Comparison of ENCODE assay signal across 8 mouse cellular contexts in the genomic region with DNA sequence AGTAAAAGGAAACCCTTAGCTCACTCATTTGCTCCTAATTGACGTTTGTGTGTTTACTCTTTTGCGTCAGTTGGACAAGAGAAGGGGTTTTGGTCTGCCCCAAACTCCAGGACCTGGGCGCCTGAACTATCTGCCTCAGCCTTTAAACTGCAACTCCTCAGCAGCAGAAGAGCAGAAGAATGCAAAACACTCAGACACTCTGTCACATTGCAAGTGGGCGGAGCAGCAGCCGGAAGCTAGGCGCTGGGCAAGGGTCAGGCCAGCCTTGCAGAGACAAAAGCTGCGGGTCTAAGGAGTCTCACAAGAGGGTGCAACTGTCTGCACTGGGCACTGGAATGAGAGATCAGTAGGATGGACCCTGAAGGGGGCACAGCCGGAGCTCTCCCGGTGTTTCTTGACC. TPM values are rescaled to one million over a fixed set of nuclear protein-coding genes. Genes with fewer than 3 reads are reported as not detected.
DNase-seq lines count a peak whose midpoint lies in the region; ATAC-seq and TF ChIP-seq lines count a peak whose summit lies in the region.

No protein-coding gene starts in this region.

- DNase-seq in adrenal gland, adult 2 months, result peak; percentile 34
- no peak for DNase-seq in adrenal gland, adult 8-10 months
- DNase-seq in liver, embryonic 14.5 days (ENCODE audit: low read depth in 3 of 3, low spot score in 3 of 3), result no peak
- no peak for DNase-seq in cerebellum, postnatal 36 days
- DNase-seq in adipocyte (ENCODE audit: low spot score), result no peak

- no peak for TF ChIP-seq EP300 in liver, embryonic 14.5 days (IDR thresholded peaks at IDR 0.05; ENCODE audit: low read depth)

- peak overlapping the region; percentile 53 for H3K4me3 ChIP-seq in E14TG2a.4 (replicated peaks; ENCODE audit: low read length)
- H3K4me3 ChIP-seq in liver, embryonic 14.5 days (ENCODE audit: insufficient read depth in 1 of 2, low read depth in 2 of 2, low read length in 2 of 2), result no peak overlapping the region
- H3K4me3 ChIP-seq in stomach, embryonic 15.5 days (replicated peaks), result no peak overlapping the region; the same call in 1 of the 2 replicates

- WGBS in liver, embryonic 14.5 days (ENCODE audit: insufficient replicate concordance), result 19% methylated on average over 9 of the region's 9 CpGs
- 12% methylated on average over 9 of the region's 9 CpGs for WGBS in stomach, embryonic 15.5 days

- peaks cover 21% of the 10 kb centered on the region for H3K4me1 ChIP-seq in E14TG2a.4 (replicated peaks; ENCODE audit: low read depth, low read length)
- H3K4me1 ChIP-seq in liver, embryonic 14.5 days (replicated peaks; ENCODE audit: control insufficient read depth in 2 of 2, insufficient read depth in 2 of 2, low read length in 1 of 2), result peaks cover 4 to 5% of the 10 kb centered on the region in 2 experiments; a peak in 1 of 4 replicates
- peaks cover 19% of the 10 kb centered on the region for H3K4me1 ChIP-seq in stomach, embryonic 15.5 days

- H3K4me2 ChIP-seq in liver, embryonic 14.5 days (ENCODE audit: low read depth), result peak overlapping the region; percentile 45
- H3K4me2 ChIP-seq in stomach, embryonic 15.5 days, result peak overlapping the region; percentile 98

- no peak overlapping the region for H3K27ac ChIP-seq in liver, embryonic 14.5 days
- H3K27ac ChIP-seq in stomach, embryonic 15.5 days, result peak overlapping the region; percentile 36; the same call in 1 of the 2 replicates

- no peaks in the 10 kb centered on the region for H3K27me3 ChIP-seq in E14TG2a.4 (ENCODE audit: insufficient read depth, low read length)
- peaks cover 28% of the 10 kb centered on the region for H3K27me3 ChIP-seq in liver, embryonic 14.5 days (ENCODE audit: control insufficient read depth, insufficient read depth, low read length)
- peaks cover 5% of the 10 kb centered on the region; the same call in 1 of the 2 replicates for H3K27me3 ChIP-seq in stomach, embryonic 15.5 days (replicated peaks)

- H3K9me3 ChIP-seq in E14TG2a.4 (ENCODE audit: low read length), result no peaks in the 10 kb centered on the region
- no peaks in the 10 kb centered on the region for H3K9me3 ChIP-seq in liver, embryonic 14.5 days (ENCODE audit: control insufficient read depth, low read length)
- H3K9me3 ChIP-seq in stomach, embryonic 15.5 days, result no peaks in the 10 kb centered on the region

- no peak for TF ChIP-seq CTCF in E14TG2a.4 (conservative IDR thresholded peaks at IDR 0.05; ENCODE audit: low read length)
- TF ChIP-seq CTCF in liver, embryonic 14.5 days (IDR thresholded peaks at IDR 0.05; ENCODE audit: low read depth), result no peak

- ATAC-seq in inflammation-experienced regulatory T-cells, adult 6 months, result peak; percentile 27
- no peak for ATAC-seq in liver, embryonic 14.5 days (ENCODE audit: insufficient read depth)
- ATAC-seq in stomach, embryonic 15.5 days (ENCODE audit: insufficient read depth, low FRiP score, low read depth), result no peak

- peaks cover 8% of the 10 kb centered on the region for H3K36me3 ChIP-seq in E14TG2a.4 (ENCODE audit: insufficient read depth, low read length)
- H3K36me3 ChIP-seq in liver, embryonic 14.5 days (replicated peaks; ENCODE audit: control insufficient read depth, insufficient read depth, low read depth), result no peaks in the 10 kb centered on the region
- no peaks in the 10 kb centered on the region for H3K36me3 ChIP-seq in stomach, embryonic 15.5 days

- H3K9ac ChIP-seq in liver, embryonic 14.5 days (replicated peaks), result no peak overlapping the region
- H3K9ac ChIP-seq in stomach, embryonic 15.5 days, result no peak overlapping the region

RNA-seq across cellular contexts. Expression of gene Plekha7, which starts 1.3 kb away (rescaled TPM):
- total RNA-seq in adrenal gland, adult 2 months (2021), result 10 to 100 TPM; 10.2 to 22.1 TPM
- polyA plus RNA-seq in adrenal gland, adult 2 months (2012; rRNA removed), result 16.7 and 20.7 TPM in 2 replicates
- 10 to 100 TPM; 13.4 to 34.3 (median 26.8) TPM for total RNA-seq in adrenal gland, adult 8-10 months (2022)
- 10 to 100 TPM in 1 of 3 experiments, 1 to 10 TPM in 2; 4.6 to 13.4 (median 6.8) TPM for polyA plus RNA-seq in inflammation-experienced regulatory T-cells, adult 6 months (2017; shearing (Covaris generic))
- 2.0 and 2.1 TPM in 2 replicates for polyA plus RNA-seq in liver, embryonic 14.5 days (2012; rRNA removed)
- 1.3 and 1.5 TPM in 2 replicates for polyA plus RNA-seq in liver, embryonic 14.5 days (2014; fragmentation: Nextera tagmentation; extraction: Ambion mirVana)
- polyA plus RNA-seq in stomach, embryonic 15.5 days (2015; fragmentation: Nextera tagmentation; extraction: Ambion mirVana), result 17.4 and 19.3 TPM in 2 replicates

RNA-seq across cellular contexts. Expression of gene Rps13, which starts 24.5 kb away (rescaled TPM):
- total RNA-seq in adrenal gland, adult 2 months (2021), result 100 to 1,000 TPM; 360 to 462 TPM
- polyA plus RNA-seq in adrenal gland, adult 2 months (2012; rRNA removed), result 52.8 and 81.0 TPM in 2 replicates
- total RNA-seq in adrenal gland, adult 8-10 months (2022), result 100 to 1,000 TPM; 356 to 474 (median 418) TPM
- 100 to 1,000 TPM; 321 to 978 (median 399) TPM for polyA plus RNA-seq in inflammation-experienced regulatory T-cells, adult 6 months (2017; shearing (Covaris generic))
- 336 and 671 TPM in 2 replicates for polyA plus RNA-seq in liver, embryonic 14.5 days (2012; rRNA removed)
- 554 and 561 TPM in 2 replicates for polyA plus RNA-seq in liver, embryonic 14.5 days (2014; fragmentation: Nextera tagmentation; extraction: Ambion mirVana)
- polyA plus RNA-seq in stomach, embryonic 15.5 days (2015; fragmentation: Nextera tagmentation; extraction: Ambion mirVana), result 728 and 831 TPM in 2 replicates
